Mouse (Mus musculus) mouse trophoblast stem cell (cell line): ENCODE results near the gene Rpp25l.
"Not testable (repeated sequence)": the region's sequence is repeated elsewhere in the genome, so short reads cannot be mapped to it uniquely, and the experiment has no call there.

Experiments
- in situ Hi-C, 2 experiments: fragments of 300-500 bp; cut with MseI, MboI; formaldehyde crosslinking; loops; 2 replicates in 1 of 2; 3 replicates in 1 of 2; pipeline ENCODE4 v1.15.1; 2025

Rpp25l gene

GRCm38 (mm10) chr4:41698421-41699016, 14.8 kb downstream of the Rpp25l start:
- in situ Hi-C loops = not testable (repeated sequence)

GRCm38 (mm10) chr4:41696930-41697841, 16.1 kb downstream of the Rpp25l start, which contains the start of gene Cntfr:
TSS of gene Cntfr (minus strand) at chr4:41697089.
- in situ Hi-C loops = not testable (repeated sequence)

GRCm38 (mm10) chr4:41696452-41696851, 16.9 kb downstream of the Rpp25l start:
- in situ Hi-C loops = not testable (repeated sequence)

GRCm38 (mm10) chr4:41695800-41696199, 17.5 kb downstream of the Rpp25l start:
- in situ Hi-C loops = not testable (repeated sequence)

DNA sequence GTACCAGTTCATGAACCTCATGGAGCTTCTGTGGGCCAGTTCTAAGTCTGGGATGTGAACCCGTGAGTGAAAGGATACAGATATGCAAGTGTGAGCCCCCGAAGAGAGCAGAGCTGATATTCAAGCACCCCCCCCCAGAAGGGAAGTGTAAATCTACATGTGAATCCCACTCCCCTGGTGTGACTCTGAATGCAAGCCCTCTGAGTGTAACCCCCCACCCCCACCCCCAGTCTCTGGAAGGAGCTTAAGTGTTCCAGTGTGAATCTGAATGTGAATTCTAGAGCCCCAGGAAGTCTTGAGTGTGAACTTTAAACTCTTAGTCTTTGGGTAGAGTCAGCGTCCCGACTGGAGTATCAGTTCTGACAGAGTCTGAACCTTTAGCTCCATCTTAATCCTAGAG, 19.8 kb downstream of the Rpp25l start:
- in situ Hi-C loops = not testable (repeated sequence)

DNA sequence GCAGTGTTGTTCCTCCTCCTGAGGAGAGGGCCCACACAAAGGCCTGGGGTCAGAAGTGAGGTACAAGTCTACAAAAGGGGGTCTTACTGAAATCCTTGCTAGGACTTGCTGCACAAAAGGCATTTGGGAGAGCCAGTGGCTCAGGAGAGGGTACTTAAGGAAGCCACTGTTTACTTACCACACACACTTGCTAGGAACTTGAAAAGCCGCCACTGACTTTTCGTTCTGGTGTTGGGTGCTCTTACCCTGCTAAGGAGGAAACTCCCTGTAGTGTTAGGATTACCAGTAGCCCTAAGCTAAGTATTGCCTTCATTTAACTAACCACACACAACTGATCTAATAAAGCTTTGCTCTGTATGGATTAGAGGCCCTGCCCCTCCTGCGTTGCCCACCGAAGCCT, 23.3 kb downstream of the Rpp25l start:
- in situ Hi-C loops = not testable (repeated sequence)

GRCm38 (mm10) chr4:41688562-41688961, 24.8 kb downstream of the Rpp25l start:
- in situ Hi-C loops = not testable (repeated sequence)

GRCm38 (mm10) chr4:41685882-41686492, 27.3 kb downstream of the Rpp25l start:
- in situ Hi-C loops = not testable (repeated sequence)

DNA sequence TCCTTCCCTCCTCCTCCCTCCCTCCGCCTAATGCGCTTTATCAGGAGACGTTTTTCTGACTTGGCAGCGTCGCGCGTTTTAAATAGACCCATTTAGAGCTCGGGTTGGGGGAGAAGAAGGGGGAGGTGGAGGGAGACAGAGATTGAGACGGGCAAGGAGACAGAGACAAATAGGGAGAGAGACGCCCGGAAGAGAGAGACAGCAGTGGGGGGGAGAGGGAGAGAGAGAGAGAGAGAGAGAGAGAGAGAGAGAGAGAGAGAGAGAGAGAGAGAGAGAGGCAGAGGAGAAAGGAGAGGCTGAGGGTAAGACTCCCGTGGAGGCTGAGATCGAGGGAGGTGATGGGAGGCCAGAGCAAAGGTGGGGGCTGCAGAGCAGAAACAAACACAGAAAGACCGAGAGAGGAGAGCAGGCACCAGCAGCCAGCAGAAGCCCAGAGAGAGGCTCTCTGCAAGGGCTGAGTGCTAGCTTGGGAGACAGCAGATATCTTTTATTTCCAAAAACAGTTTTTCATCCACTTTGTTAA, 28.3 kb downstream of the Rpp25l start:
- in situ Hi-C loops = not testable (repeated sequence)

DNA sequence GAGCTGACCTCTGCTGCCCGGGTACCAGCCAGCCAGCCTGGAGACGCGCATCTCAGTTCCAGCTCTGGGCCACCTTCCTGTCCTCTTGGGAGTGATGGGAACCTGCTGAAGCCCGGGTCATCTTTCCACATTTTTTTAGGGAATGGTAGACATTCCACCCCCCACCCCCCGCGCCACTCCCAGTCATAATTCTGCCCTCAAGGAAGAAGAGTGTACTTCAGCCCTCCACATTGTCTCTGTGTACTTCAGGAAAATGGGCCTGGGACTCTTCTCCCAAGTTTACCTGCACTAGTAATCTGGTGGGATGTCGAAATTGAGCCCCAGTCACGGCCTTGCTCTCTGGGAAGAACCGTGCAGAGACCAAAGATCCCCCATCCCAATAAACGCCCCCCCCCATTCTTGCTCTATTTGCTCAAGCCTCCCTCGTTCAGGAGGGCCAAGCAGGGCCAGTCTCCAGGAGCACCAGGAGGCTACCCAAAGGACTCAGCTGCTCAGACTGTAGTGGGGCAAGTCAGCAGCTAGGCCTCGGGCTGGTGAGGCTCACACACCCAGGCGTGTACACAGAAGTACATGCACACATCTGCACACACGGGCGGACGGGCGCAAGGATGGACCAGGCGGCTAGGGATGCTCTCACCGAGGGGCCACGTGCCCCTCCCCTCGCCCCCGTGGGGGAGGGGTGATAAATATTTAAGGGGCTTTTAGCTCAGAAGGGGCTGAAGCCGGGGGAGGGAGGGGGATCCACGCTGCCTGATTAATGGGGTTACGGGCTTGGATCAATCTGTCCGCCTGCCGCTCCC, 29.0 kb downstream of the Rpp25l start:
- in situ Hi-C loops = not testable (repeated sequence)

- in situ Hi-C loops = not testable (repeated sequence)
Measured at GRCm38 (mm10) chr4:41683303-41683702, 30.0 kb downstream of the Rpp25l start.

DNA sequence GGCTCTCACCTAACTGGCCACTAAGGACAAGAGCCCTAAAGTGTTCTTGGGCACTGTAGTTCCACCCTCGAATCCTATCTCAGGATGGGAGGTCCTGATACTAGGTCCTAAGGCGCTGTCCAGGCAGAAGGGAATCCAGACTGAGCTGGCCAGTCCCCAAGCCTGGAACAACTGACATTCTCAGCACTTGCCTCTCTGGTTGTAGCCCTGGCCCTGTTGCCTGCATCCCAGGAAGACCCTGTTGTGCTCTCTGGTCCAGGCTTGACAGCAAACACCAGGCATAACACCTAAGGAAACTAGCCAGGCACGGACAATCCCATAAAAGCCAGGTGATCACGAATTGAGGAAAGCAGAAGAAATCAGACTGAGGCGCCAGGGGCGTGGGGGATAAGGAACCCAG, 30.5 kb downstream of the Rpp25l start:
- in situ Hi-C loops = no loop called here

- in situ Hi-C loops = no loop called here
Measured at GRCm38 (mm10) chr4:41681947-41682346, 31.4 kb downstream of the Rpp25l start.

DNA sequence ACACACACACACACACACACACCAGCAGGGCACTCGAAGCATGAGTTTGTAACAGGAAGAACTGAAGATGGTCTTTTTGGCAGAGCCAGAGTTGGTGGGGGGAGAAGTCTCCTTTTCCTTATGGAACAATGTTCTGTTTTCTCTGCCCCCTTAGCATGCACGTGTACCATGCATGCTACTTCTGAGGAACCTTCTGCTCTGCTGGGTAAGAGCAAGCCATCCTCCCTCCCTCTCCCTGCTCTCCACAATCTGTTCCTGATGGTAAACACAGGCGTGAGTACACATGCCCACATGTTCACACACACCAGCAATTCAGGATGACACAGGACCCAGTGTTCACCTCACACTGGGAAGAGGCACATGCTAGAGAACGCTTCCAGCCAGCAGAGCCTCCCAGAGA, 32.2 kb downstream of the Rpp25l start:
- in situ Hi-C loops = no loop called here

GRCm38 (mm10) chr4:41679291-41679690, 34.0 kb downstream of the Rpp25l start:
- in situ Hi-C loops = no loop called here

DNA sequence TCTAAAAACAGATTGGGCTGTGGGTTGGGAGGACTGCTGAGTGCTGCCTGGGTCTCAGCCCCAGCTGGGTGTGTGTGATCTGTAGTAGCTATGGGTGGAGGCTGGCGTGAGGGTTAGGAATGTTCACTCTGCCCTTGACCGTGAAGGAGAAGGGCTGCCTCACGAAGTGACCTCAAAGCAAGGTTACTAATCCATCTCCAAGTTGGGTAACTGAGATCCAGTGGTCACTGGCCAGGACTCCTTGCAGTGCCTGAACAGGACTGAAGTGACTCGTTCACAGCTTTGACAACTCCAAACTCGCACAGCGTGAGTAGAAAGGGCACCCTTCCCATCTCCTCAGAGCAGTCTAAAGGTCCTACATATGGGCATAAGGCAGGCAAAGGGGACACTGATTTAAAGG, 34.5 kb downstream of the Rpp25l start:
- in situ Hi-C loops = no loop called here

DNA sequence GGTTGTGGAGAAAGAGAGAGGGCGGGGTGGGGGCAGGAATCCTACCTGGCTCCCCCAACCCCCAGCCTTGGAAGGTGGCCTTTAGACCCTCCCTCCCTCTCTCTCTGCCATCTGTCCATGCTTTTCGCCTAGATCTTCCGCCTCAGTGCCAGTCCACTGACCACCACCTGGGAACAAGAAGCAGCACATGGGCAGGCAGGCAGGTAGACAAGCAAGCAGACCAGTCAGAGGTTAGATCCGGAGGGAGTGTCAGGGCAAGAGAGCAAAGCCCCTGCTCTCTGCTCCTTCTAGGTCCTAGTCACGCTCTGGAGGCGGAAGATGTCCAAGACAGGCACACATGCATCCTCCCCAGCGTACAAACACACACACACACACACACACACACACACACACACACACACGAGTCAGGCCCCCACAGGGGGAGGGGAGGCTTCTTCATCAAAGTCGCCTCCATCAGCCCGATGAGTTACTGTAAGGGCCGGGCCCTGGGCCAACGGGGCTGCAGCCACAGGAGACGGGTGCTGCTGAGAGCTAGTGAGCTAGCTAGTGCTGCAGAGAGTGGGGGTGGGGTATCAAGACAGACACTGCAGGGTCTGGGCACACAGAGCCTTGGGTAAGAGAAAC, 36.2 kb downstream of the Rpp25l start:
- in situ Hi-C loops = no loop called here

GRCm38 (mm10) chr4:41676248-41677005, 36.9 kb downstream of the Rpp25l start:
- in situ Hi-C loops = no loop called here

GRCm38 (mm10) chr4:41673186-41673585, 40.1 kb downstream of the Rpp25l start:
- in situ Hi-C loops = no loop called here

- in situ Hi-C loops = no loop called here
Measured at GRCm38 (mm10) chr4:41672522-41672963, 40.8 kb downstream of the Rpp25l start.
